Mouse (Mus musculus): ENCODE data around the gene Tmprss15. TPM values are rescaled to one million over a fixed set of nuclear protein-coding genes. Genes with fewer than 3 reads are reported as not detected.
A peak's percentile ranks its signal among the peaks of the same experiment; 100 is the strongest.

Gene Tmprss15
- polyA plus RNA-seq (2014; fragmentation: Nextera tagmentation; extraction: Ambion mirVana): not detected in 2 replicates

DNA sequence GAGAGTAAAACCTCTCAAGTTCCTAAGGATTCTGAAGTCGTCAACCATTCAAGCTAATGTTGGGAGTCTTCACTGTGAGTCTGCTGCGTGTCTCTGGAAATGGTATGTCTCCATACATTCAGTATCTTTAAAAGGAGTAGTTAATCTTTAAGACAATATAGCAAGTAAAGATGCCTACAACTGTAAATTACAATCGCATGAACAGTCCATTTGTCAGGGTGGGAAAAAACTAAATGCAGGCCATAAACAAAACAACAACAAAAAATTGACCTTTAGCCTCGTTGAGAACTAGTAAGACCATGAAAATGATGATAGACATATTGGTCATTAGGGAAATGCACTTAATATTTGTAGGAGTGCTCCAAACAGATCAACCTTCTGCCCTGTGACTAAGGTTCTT lies at the start of gene Tmprss15:
Tmprss15 (minus strand) TSS at position 101 of the 400 bp plus-strand sequence.
- 85% methylated on average over 4 of the region's 4 CpGs for WGBS
- no peak within 1 kb of the TSS for H3K4me3 ChIP-seq (ENCODE audit: low read length)
- no peaks in the 10 kb centered on the region for H3K36me3 ChIP-seq (ENCODE audit: control insufficient read depth, insufficient read depth, low read length)
- H3K9ac ChIP-seq (ENCODE audit: low read depth, low read length): no peak within 1 kb of the TSS
- H3K9me3 ChIP-seq (ENCODE audit: control insufficient read depth, low read length): no peaks in the 10 kb centered on the region
- no peak for ATAC-seq (ENCODE audit: low FRiP score, low TSS enrichment)
- H3K27me3 ChIP-seq (ENCODE audit: control insufficient read depth, insufficient read depth, low read length): no peaks in the 10 kb centered on the region
- no peak within 1 kb of the TSS for H3K27ac ChIP-seq (ENCODE audit: low read depth, low read length)
- H3K4me1 ChIP-seq (ENCODE audit: control insufficient read depth, insufficient read depth, low read length): no peaks in the 10 kb centered on the region
- no peak within 1 kb of the TSS for H3K4me2 ChIP-seq (replicated peaks; ENCODE audit: low read depth, low read length)

DNA sequence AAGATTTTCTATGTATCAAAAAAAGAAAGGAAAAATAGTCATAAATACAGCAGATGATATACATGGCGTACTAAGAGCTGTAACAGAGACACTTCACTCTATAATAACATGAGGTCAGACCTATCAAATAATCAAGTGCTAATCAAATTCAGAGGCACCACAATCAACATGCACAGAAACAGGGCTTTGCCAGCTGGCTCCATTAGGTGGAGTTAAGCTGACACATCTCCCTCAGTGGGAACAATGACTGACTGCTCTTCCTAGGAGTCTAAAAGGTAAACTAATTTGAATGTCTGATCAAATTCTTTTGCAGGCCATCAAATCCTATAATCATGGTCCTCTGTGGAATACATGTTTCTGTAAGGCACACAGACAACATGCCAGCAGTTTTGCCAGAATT lies 24.0 kb upstream of the Tmprss15 start:
- Histone ChIP-seq H3K27me3 (ENCODE audit: control insufficient read depth, insufficient read depth, low read length) (no peaks in the 10 kb centered on the region), H3K9ac (ENCODE audit: low read depth, low read length) (no peak overlapping the region), H3K4me2 (replicated peaks; ENCODE audit: low read depth, low read length) (no peak overlapping the region), H3K9me3 (ENCODE audit: control insufficient read depth, low read length) (no peaks in the 10 kb centered on the region), H3K36me3 (ENCODE audit: control insufficient read depth, insufficient read depth, low read length) (no peaks in the 10 kb centered on the region), H3K27ac (ENCODE audit: low read depth, low read length) (no peak overlapping the region), H3K4me3 (ENCODE audit: low read length) (no peak overlapping the region), H3K4me1 (ENCODE audit: control insufficient read depth, insufficient read depth, low read length) (no peaks in the 10 kb centered on the region)
- WGBS: 88% methylated on average over 1 of the region's 1 CpGs
- no peak for ATAC-seq (ENCODE audit: low FRiP score, low TSS enrichment)

GRCm38 (mm10) chr16:79109516-79109915 lies 18.6 kb upstream of the Tmprss15 start:
- no peak overlapping the region for H3K4me2 ChIP-seq (replicated peaks; ENCODE audit: low read depth, low read length)
- 32% methylated on average over 1 of the region's 1 CpGs for WGBS
- no peak for ATAC-seq (ENCODE audit: low FRiP score, low TSS enrichment)
- H3K36me3 ChIP-seq (ENCODE audit: control insufficient read depth, insufficient read depth, low read length): no peaks in the 10 kb centered on the region
- H3K9ac ChIP-seq (ENCODE audit: low read depth, low read length): no peak overlapping the region
- no peaks in the 10 kb centered on the region for H3K9me3 ChIP-seq (ENCODE audit: control insufficient read depth, low read length)
- no peak overlapping the region for H3K4me3 ChIP-seq (ENCODE audit: low read length)
- H3K27me3 ChIP-seq (ENCODE audit: control insufficient read depth, insufficient read depth, low read length): no peaks in the 10 kb centered on the region
- H3K27ac ChIP-seq (ENCODE audit: low read depth, low read length): no peak overlapping the region
- no peaks in the 10 kb centered on the region for H3K4me1 ChIP-seq (ENCODE audit: control insufficient read depth, insufficient read depth, low read length)

GRCm38 (mm10) chr16:79108969-79109368 lies 18.1 kb upstream of the Tmprss15 start:
- Histone ChIP-seq H3K4me1 (ENCODE audit: control insufficient read depth, insufficient read depth, low read length) (no peaks in the 10 kb centered on the region), H3K27ac (ENCODE audit: low read depth, low read length) (no peak overlapping the region), H3K4me3 (ENCODE audit: low read length) (no peak overlapping the region), H3K9me3 (ENCODE audit: control insufficient read depth, low read length) (no peaks in the 10 kb centered on the region), H3K9ac (ENCODE audit: low read depth, low read length) (no peak overlapping the region), H3K27me3 (ENCODE audit: control insufficient read depth, insufficient read depth, low read length) (no peaks in the 10 kb centered on the region), H3K4me2 (replicated peaks; ENCODE audit: low read depth, low read length) (no peak overlapping the region), H3K36me3 (ENCODE audit: control insufficient read depth, insufficient read depth, low read length) (no peaks in the 10 kb centered on the region)
- WGBS: 68% methylated on average over 5 of the region's 5 CpGs
- no peak for ATAC-seq (ENCODE audit: low FRiP score, low TSS enrichment)

- Histone ChIP-seq H3K9me3 (ENCODE audit: control insufficient read depth, low read length) (no peaks in the 10 kb centered on the region), H3K4me2 (replicated peaks; ENCODE audit: low read depth, low read length) (no peak overlapping the region), H3K4me3 (ENCODE audit: low read length) (no peak overlapping the region), H3K9ac (ENCODE audit: low read depth, low read length) (no peak overlapping the region), H3K27me3 (ENCODE audit: control insufficient read depth, insufficient read depth, low read length) (no peaks in the 10 kb centered on the region), H3K36me3 (ENCODE audit: control insufficient read depth, insufficient read depth, low read length) (no peaks in the 10 kb centered on the region), H3K27ac (ENCODE audit: low read depth, low read length) (no peak overlapping the region), H3K4me1 (ENCODE audit: control insufficient read depth, insufficient read depth, low read length) (no peaks in the 10 kb centered on the region)
- WGBS: 93% methylated on average over 2 of the region's 2 CpGs
- ATAC-seq (ENCODE audit: low FRiP score, low TSS enrichment): no peak
Observed at GRCm38 (mm10) chr16:79100325-79100724, 9.4 kb upstream of the Tmprss15 start.

- H3K9me3 ChIP-seq (ENCODE audit: control insufficient read depth, low read length): no peaks in the 10 kb centered on the region
- H3K4me3 ChIP-seq (ENCODE audit: low read length): no peak overlapping the region
- H3K27me3 ChIP-seq (ENCODE audit: control insufficient read depth, insufficient read depth, low read length): no peaks in the 10 kb centered on the region
- no peak overlapping the region for H3K4me2 ChIP-seq (replicated peaks; ENCODE audit: low read depth, low read length)
- no peaks in the 10 kb centered on the region for H3K36me3 ChIP-seq (ENCODE audit: control insufficient read depth, insufficient read depth, low read length)
- H3K4me1 ChIP-seq (ENCODE audit: control insufficient read depth, insufficient read depth, low read length): no peaks in the 10 kb centered on the region
- no peak overlapping the region for H3K9ac ChIP-seq (ENCODE audit: low read depth, low read length)
- ATAC-seq (ENCODE audit: low FRiP score, low TSS enrichment): no peak
- whole genome bisulfite sequencing: 92% methylated on average over 2 of the region's 2 CpGs
- H3K27ac ChIP-seq (ENCODE audit: low read depth, low read length): no peak overlapping the region
Observed at GRCm38 (mm10) chr16:79098321-79098720, 7.4 kb upstream of the Tmprss15 start.

DNA sequence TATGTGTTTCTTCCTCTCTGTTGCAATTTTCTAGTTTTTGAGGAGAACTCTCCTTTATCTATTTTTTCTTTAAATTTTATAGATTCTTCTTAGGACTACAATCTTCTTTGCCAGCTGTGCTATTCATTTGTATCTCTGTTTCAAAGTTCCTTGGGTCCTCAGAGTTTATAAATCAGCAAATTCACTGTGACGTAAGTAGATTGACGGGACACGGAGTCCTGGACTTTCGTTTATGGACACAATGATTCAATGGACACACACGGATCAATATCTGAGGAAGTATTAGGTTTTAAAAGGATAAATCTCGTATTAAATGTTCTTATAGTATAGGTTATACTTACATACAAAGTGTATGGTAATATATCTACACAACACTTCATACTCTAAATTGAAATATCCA lies 4.3 kb downstream of the Tmprss15 start:
- Histone ChIP-seq H3K4me3 (ENCODE audit: low read length) (no peak overlapping the region), H3K4me2 (replicated peaks; ENCODE audit: low read depth, low read length) (no peak overlapping the region), H3K9ac (ENCODE audit: low read depth, low read length) (no peak overlapping the region), H3K27ac (ENCODE audit: low read depth, low read length) (no peak overlapping the region), H3K4me1 (ENCODE audit: control insufficient read depth, insufficient read depth, low read length) (no peaks in the 10 kb centered on the region), H3K36me3 (ENCODE audit: control insufficient read depth, insufficient read depth, low read length) (no peaks in the 10 kb centered on the region), H3K27me3 (ENCODE audit: control insufficient read depth, insufficient read depth, low read length) (no peaks in the 10 kb centered on the region), H3K9me3 (ENCODE audit: control insufficient read depth, low read length) (no peaks in the 10 kb centered on the region)
- ATAC-seq (ENCODE audit: low FRiP score, low TSS enrichment): no peak
- WGBS: 83% methylated on average over 6 of the region's 6 CpGs

DNA sequence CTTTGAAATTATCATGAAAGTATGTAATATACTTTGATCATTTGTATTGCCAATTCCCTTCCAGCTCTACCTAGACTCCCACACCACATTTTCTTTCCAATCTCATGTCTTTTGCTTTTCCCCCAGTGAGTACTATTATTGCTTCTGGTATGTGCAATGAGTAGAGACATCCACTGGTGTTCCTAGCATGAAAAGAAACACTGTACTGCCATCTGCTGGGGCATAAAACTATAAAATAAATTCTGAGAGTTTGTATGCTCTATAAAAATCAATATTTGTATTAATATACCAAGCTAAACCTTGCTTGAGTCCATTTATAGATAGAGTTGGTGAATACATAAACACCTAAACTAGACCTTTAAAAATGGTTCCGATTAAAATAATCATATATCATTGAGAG lies 27.0 kb downstream of the Tmprss15 start:
- H3K4me2 ChIP-seq (replicated peaks; ENCODE audit: low read depth, low read length): no peak overlapping the region
- H3K4me3 ChIP-seq (ENCODE audit: low read length): no peak overlapping the region
- no peaks in the 10 kb centered on the region for H3K4me1 ChIP-seq (ENCODE audit: control insufficient read depth, insufficient read depth, low read length)
- 88% methylated on average over 1 of the region's 1 CpGs for WGBS
- H3K27ac ChIP-seq (ENCODE audit: low read depth, low read length): no peak overlapping the region
- no peak for ATAC-seq (ENCODE audit: low FRiP score, low TSS enrichment)
- no peak overlapping the region for H3K9ac ChIP-seq (ENCODE audit: low read depth, low read length)
- no peaks in the 10 kb centered on the region for H3K27me3 ChIP-seq (ENCODE audit: control insufficient read depth, insufficient read depth, low read length)
- H3K36me3 ChIP-seq (ENCODE audit: control insufficient read depth, insufficient read depth, low read length): no peaks in the 10 kb centered on the region
- H3K9me3 ChIP-seq (ENCODE audit: control insufficient read depth, low read length): no peaks in the 10 kb centered on the region

DNA sequence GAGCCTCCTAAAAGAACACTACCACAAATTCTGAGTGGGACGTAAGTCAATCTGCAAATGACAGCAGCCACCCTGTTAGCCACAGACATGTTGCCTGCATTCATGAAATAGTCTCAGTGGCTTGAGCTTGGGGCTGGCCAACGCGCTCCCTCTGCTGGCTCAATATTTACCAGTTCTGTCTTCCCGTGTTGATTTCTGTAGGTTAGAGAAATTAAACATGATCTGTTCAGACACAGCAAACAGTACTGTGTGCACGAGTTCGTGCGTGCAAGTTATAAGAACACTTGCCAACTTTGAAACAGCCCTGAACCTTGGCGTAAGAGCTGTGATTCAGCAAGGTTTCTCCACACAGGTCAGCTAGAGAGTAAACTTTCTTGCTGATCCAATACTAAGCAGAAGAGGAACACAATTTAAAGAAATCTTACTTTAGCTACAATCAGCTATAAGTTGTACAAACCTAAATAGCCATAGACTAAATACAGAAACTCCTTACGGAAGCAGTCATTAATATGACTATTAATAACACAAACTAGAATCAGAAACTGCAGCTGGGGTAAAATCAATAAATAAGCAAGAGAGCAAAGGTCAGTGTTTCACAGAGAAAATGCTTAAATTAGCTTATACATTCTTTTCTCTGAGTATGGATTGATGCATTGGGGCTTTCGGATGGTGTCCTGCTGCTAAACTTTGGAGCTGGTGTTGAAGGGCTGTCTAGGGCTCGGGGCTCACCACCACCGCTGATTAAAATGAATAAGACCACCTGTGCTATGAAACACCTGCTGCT lies 31.9 kb downstream of the Tmprss15 start:
- Histone ChIP-seq H3K9ac (ENCODE audit: low read depth, low read length) (no peak overlapping the region), H3K27ac (ENCODE audit: low read depth, low read length) (no peak overlapping the region), H3K4me1 (ENCODE audit: control insufficient read depth, insufficient read depth, low read length) (no peaks in the 10 kb centered on the region), H3K36me3 (ENCODE audit: control insufficient read depth, insufficient read depth, low read length) (no peaks in the 10 kb centered on the region), H3K4me3 (ENCODE audit: low read length) (no peak overlapping the region), H3K4me2 (replicated peaks; ENCODE audit: low read depth, low read length) (no peak overlapping the region), H3K27me3 (ENCODE audit: control insufficient read depth, insufficient read depth, low read length) (no peaks in the 10 kb centered on the region), H3K9me3 (ENCODE audit: control insufficient read depth, low read length) (no peaks in the 10 kb centered on the region)
- 0 out of 2 replicates have a peak, but pooled peaks have one; percentile 62 for ATAC-seq (ENCODE audit: low FRiP score, low TSS enrichment)
- WGBS: 70% methylated on average over 12 of the region's 12 CpGs

Measured in kidney, embryonic 14.5 days (tissue).